Comparison of ENCODE assay signal across 9 mouse cellular contexts in the genomic region with DNA sequence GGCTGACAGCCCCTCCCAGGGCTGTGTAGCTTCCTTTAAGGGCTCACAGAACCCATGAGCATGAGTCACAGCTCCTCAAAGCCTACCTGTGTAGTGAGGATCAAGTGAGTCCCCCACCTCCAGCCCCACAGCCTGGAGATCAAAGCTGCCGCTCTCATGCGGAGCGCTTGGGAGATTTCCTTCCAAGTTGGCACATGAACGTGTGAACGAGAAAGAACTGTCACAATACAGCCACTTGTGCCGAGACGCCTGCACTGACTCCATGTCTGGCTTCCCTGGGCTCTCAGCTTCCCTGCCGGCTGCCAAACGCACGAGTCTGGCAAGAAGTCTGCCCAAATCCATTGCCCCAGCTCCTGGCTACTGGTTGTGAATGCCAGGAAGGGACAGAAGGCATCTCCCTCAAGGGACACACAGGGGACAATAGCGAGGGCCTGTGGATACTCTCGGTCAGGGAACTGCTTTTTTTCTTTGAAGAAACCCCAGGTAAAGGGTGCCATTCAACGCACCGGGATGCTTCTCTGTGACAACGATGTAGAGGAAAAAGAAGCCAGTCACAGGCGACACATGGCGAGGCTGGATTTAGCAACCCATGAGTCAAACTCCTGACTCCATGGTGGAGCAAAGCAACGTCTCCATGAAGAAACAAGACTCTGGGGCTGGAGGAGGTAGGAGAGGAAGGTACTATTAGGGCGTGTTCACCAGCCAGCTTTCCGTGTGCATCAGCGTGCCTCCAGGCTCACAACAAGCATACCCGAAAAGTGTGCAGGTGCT.
DNase-seq lines count a peak whose midpoint lies in the region; ATAC-seq and TF ChIP-seq lines count a peak whose summit lies in the region.
"Had no signal": no experiment of that assay in that cellular context is flagged by ENCODE, and none has a peak within 500 bp of the region (broad histone marks: within the 10 kb centered on the region; RNA-seq: fewer than 3 reads in every experiment).

No protein-coding gene starts in this region.

- H3K36me3 ChIP-seq in kidney, embryonic 14.5 days (ENCODE audit: control insufficient read depth, insufficient read depth, low read length): no peaks in the 10 kb centered on the region
- H3K36me3 ChIP-seq in intestine, embryonic 16.5 days (ENCODE audit: control insufficient read depth, insufficient read depth, low read length): no peaks in the 10 kb centered on the region
- no peaks in the 10 kb centered on the region for H3K36me3 ChIP-seq in liver, postnatal 0 days (replicated peaks; ENCODE audit: insufficient read depth, low read length)
- H3K36me3 ChIP-seq: G1E had no signal

- no peak overlapping the region for H3K27ac ChIP-seq in kidney, embryonic 14.5 days (ENCODE audit: low read depth, low read length)
- no peak overlapping the region for H3K27ac ChIP-seq in intestine, embryonic 16.5 days (ENCODE audit: low read length)
- no peak overlapping the region for H3K27ac ChIP-seq in liver, postnatal 0 days (ENCODE audit: low read depth)

- ATAC-seq in kidney, embryonic 14.5 days (ENCODE audit: low FRiP score, low TSS enrichment): 0 out of 2 replicates have a peak, but pooled peaks have one; percentile 29
- ATAC-seq in intestine, embryonic 16.5 days: peak; percentile 45
- ATAC-seq in liver, postnatal 0 days: no peak

- H3K27me3 ChIP-seq in kidney, embryonic 14.5 days (ENCODE audit: control insufficient read depth, insufficient read depth, low read length): no peaks in the 10 kb centered on the region
- no peaks in the 10 kb centered on the region for H3K27me3 ChIP-seq in intestine, embryonic 16.5 days (replicated peaks; ENCODE audit: control insufficient read depth, insufficient read depth, low read length)
- H3K27me3 ChIP-seq in liver, postnatal 0 days (ENCODE audit: insufficient read depth, low read length): no peaks in the 10 kb centered on the region

- 51% methylated on average over 22 of the region's 22 CpGs for WGBS in kidney, embryonic 14.5 days
- WGBS in intestine, embryonic 16.5 days: 58% methylated on average over 22 of the region's 22 CpGs
- 62% methylated on average over 22 of the region's 22 CpGs for WGBS in liver, postnatal 0 days (ENCODE audit: insufficient replicate concordance)

- DNase-seq in kidney, adult 9 months: no peak
- DNase-seq in cerebellum, adult 9-11 months: peak; percentile 78
- peak; percentile 54 for DNase-seq in right cerebral cortex, postnatal 14 days
- DNase-seq in ovary, adult 18-20 months (ENCODE audit: low spot score): no peak
- DNase-seq in liver, postnatal 0 days: no peak
- DNase-seq in kidney, adult 8-10 months: no peak

- no peak for TF ChIP-seq EP300 in liver, postnatal 0 days (IDR thresholded peaks at IDR 0.05; ENCODE audit: low read depth)

- TF ChIP-seq CTCF in liver, postnatal 0 days (IDR thresholded peaks at IDR 0.05; ENCODE audit: low read depth): no peak

- H3K4me2 ChIP-seq in kidney, embryonic 14.5 days (replicated peaks; ENCODE audit: low read depth, low read length): 0 out of 2 replicates have a peak overlapping the region, but pooled peaks have one; percentile 5
- H3K4me2 ChIP-seq in intestine, embryonic 16.5 days (ENCODE audit: low read depth, low read length): no peak overlapping the region
- H3K4me2 ChIP-seq in liver, postnatal 0 days (ENCODE audit: low read depth, low read length): no peak overlapping the region

- H3K9me3 ChIP-seq in kidney, embryonic 14.5 days (ENCODE audit: control insufficient read depth, low read length): no peaks in the 10 kb centered on the region
- H3K9me3 ChIP-seq in intestine, embryonic 16.5 days (ENCODE audit: control insufficient read depth, low read length): no peaks in the 10 kb centered on the region
- H3K9me3 ChIP-seq in liver, postnatal 0 days (ENCODE audit: low read length): no peaks in the 10 kb centered on the region

- peaks cover 6% of the 10 kb centered on the region; the same call in 1 of the 2 replicates for H3K4me1 ChIP-seq in kidney, embryonic 14.5 days (ENCODE audit: control insufficient read depth, insufficient read depth, low read length)
- H3K4me1 ChIP-seq in intestine, embryonic 16.5 days (ENCODE audit: control insufficient read depth, insufficient read depth, low read length): peaks cover 9% of the 10 kb centered on the region; the same call in 1 of the 2 replicates
- H3K4me1 ChIP-seq in liver, postnatal 0 days (ENCODE audit: insufficient read depth): no peaks in the 10 kb centered on the region

- no peak overlapping the region for H3K9ac ChIP-seq in kidney, embryonic 14.5 days (ENCODE audit: low read depth, low read length)
- peak overlapping the region; percentile 23; the same call in 1 of the 2 replicates for H3K9ac ChIP-seq in intestine, embryonic 16.5 days (ENCODE audit: low read depth, low read length)
- no peak overlapping the region for H3K9ac ChIP-seq in liver, postnatal 0 days (replicated peaks)

- no peak overlapping the region for H3K4me3 ChIP-seq in kidney, embryonic 14.5 days (ENCODE audit: low read length)
- H3K4me3 ChIP-seq in intestine, embryonic 16.5 days (ENCODE audit: low read length): no peak overlapping the region
- no peak overlapping the region for H3K4me3 ChIP-seq in liver, postnatal 0 days (ENCODE audit: low read depth, low read length)

Comparison
In these comparisons a context has a peak if more than half of its experiments do, and no peak if none do; other contexts are left out.
1. DNase-seq: peak in cerebellum, adult 9-11 months (single experiment) and right cerebral cortex, postnatal 14 days (single experiment); none in kidney, adult 9 months (single experiment), ovary, adult 18-20 months (single experiment), liver, postnatal 0 days (single experiment) and kidney, adult 8-10 months (0 of 2).